Mouse (Mus musculus) heart, postnatal 10 days (tissue): ENCODE data around the gene Rnf149. TPM values are rescaled to one million over a fixed set of nuclear protein-coding genes. Genes with fewer than 3 reads are reported as not detected.
"Not testable (repeated sequence)": the region's sequence is repeated elsewhere in the genome, so short reads cannot be mapped to it uniquely, and the experiment has no call there.

Source experiments
- DNase-seq, 2 experiments: peaks; one replicate each; pipeline ENCODE4 v3.0.0; 2021
- intact Hi-C: fragments of 180-260 bp; cut with DNase I; formaldehyde crosslinking; loops from one replicate; pipeline ENCODE4 v1.15.1; 2025
- total RNA-seq, 2 experiments: library from RNA; stranded (reverse); gene quantifications; 2 replicates each; pipeline ENCODE4 v1.2.3; 2021

Rnf149 gene
- 10 to 100 TPM; 12.1 to 14.7 TPM for total RNA-seq

DNA sequence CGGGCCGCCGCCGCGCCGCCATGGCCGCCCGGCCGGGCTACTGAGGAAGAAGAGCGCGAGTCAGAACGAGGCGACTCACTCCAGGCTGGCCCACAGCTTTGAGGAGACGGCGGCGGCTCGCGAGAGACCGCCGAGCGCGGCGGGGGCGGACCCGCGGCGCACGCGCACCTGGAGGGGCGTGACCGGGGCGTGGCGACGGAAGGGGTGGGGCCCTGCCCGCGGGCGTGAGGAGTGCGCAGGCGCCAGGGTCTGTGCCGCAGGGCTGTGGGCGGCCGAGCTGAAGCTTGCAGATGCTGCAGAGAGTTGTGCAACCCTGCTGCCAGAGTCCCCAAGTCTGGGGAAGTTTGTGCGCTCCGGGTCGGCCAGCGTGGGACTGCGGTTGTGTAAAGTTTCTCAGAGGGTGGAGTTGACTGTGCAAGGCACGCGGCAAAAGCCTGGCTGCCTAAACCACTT is at the start of gene Rnf149:
Gene Rnf149, minus strand, starts transcription at position 153 of the 453 bp plus-strand sequence.
- peak; percentile 97 for DNase-seq
- intact Hi-C loops: loop anchor here (2.0 kb wide), 1 partner anchor 40 kb away; no protein-coding TSS in a partner anchor

DNA sequence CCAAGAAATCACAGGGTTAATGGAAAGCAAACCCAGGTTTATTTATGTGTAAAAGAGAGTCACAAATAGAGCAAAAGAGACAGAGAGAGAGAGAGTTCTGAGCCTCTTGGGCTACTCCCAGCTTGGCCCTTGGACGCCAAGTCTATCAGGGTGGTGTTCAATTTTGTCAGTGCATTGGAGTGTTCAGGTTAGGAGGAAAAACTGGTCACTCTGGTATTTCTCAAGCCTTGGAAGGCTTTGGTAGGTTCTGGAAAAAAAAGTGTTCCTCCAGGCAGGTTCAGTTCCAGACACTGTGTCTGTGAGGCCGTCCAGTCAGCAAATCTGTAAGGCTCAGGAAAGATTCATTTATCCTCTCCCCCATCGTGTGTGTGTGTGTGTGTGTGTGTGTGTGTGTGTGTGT is 48.3 kb upstream of the Rnf149 start:
- DNase-seq: no peak
- intact Hi-C loops: no loop called here

DNA sequence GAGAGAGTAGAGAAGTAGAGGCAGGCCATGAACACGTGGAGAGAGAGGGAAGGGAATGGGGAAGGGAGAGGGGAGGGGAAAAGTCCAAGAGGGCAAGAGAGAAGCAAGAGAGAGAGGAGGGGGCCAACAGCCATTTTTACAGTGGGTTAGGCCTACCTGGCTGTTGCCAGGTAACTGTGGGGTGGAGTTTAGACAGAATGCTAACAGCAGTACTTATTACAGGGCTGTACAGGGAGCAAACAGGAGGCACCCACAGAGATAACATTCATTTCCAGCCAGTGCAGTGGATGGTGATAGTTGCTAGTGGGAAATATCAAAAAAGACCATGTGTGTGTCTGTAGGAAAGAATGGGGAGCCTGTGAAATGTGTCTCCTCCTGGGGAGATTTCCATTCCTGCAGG is 46.5 kb upstream of the Rnf149 start:
- DNase-seq: no peak
- intact Hi-C loops: no loop called here

DNA sequence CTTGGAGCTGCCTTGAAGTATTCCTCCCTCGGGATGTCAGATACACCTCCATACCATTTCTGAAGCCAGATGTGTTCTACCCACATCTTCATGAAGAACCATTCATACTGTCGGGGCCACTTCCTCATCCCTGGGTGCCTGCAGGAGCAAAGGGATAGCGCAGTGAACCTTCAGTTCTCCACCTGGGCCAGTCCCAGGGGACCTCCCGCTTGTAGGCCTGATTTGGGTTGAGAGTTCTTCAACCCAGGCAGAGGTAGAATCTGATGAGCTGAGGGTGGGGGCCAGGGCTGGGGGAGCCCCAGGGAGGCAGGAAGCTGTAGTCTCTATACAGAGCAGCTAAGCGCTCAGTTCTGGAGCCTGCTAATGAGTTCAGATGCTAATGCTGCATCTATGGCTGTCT is 45.9 kb upstream of the Rnf149 start:
- no peak for DNase-seq
- intact Hi-C loops: no loop called here

DNA sequence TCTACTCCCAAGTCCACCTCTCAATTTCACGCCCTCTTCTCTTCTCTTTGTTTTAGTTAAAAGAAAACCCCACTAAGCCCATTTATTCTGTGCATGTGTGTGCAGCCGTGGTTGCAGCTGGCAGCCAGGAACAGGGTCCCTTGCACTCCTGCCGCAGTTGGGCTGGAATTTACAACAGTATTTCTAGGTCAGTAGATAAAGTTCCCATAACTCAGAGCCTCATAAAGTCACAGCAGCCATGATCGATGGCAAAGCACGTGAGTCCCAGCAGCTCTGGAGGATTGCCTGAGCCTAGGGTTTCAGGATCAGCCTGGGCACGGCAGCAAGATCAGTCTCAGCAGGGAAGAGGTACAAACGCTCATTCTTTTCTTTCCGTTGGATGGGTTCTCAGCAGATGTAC is 41.3 kb upstream of the Rnf149 start:
- intact Hi-C loops: loop anchor here (5.0 to 10.0 kb wide), 2 partner anchors 364 to 926 kb away; no protein-coding TSS in a partner anchor
- DNase-seq: no peak

DNA sequence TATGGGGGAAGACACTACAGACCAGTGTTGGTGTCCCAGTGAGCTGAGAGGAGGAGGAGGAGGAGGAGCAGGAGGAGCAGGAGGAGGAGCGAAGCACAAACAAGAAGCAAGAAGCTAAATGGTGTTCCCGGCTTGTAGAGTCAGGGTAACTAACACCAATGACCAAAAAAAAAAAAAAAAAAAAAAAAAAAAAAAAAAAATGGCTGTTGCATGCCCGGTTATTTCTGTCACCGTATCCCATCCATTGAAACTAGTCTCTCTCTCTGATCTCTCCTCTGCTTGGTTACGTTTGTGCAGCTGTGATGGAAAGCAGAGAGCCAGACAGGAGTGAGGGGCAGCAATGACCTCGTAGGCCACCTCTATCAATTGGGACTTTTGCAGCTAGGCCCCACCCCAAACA is 38.3 kb upstream of the Rnf149 start:
- intact Hi-C loops: loop anchor here (2.0 to 10.0 kb wide), 3 partner anchors 65 to 929 kb away; no protein-coding TSS in a partner anchor
- DNase-seq: no peak

DNA sequence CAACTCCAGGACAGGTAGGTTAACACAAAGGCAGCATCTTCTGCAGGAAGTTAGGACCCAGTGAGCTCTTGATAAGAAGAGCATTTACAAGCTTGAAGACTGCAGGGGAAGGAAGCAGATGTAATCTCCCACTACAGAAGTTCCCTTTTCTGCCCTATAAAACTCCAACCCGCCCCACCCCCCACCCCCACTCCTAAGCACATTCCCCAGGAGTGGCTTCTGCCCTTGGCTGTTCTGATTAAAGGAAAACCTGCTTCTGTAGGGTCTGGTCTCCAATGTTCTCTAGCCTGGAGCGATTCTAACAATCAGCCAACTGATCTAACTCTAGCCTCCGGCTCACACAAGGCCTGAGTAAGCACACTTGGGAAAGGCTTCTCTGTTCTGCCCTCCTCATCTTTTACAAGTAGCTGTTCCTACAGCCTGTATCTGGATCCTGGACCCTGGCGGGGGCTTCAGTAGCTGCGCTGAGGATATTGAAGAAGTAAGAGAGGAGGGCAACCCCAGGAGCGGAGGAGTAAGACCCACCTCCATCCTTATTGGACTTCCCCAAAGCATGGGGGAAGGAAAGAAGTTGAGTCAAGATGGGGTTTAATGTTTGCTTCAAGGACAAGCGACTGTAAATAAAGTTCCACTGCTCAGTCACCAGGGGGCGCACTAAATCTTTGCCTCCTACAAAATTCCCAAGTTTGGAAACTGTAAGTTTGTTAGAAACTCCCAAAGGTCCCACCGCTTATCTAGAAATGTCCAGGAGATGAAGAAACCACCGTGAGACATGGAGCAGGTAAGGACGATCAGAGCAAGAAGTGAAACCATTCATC is 37.5 kb upstream of the Rnf149 start:
- peak; percentile 55 to 77 for DNase-seq
- intact Hi-C loops: loop anchor here (2.0 to 10.0 kb wide), 3 partner anchors 66 to 930 kb away; no protein-coding TSS in a partner anchor

DNA sequence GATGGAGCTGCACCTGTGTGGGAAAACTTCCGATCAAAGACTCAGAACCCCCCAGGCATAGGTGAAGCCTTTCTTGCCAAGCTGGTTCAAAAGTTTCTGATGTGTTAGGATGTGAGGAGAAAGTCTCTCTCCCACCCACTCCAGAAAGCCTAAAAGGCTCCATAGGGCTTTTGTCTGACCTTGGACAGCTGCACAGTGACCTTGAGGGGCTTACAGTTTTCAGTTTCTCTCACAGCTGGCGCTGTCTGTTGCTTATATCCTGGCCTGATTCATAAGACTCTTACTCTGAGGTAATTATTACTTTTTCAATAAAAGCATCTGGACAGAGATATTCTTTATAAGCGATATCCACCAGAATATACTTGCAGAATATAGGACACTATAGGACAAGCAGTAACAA is 35.9 kb upstream of the Rnf149 start:
- intact Hi-C loops: loop anchor here (10.0 kb wide), 1 partner anchor 932 kb away; no protein-coding TSS in a partner anchor
- no peak for DNase-seq

DNA sequence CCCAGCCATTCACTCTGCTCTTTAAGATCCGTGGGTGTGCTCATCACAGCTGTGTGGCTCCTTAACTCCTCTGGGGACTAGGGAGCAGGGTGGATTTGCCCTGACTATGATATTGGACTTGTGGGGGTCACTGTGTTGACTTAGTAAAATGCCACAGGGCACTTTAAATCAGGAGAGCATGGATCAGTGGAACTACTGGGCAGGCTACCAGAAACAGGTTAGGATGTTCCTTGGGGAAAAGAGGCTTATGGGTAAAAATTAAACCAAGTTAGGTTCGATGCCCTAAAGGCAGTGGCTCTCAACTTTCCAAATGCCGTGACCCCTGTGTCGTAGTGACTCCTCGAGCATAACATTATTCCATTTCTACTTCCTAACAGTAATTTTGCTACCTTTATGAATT is 35.3 kb upstream of the Rnf149 start:
- no peak for DNase-seq
- intact Hi-C loops: loop anchor here (10.0 kb wide), 1 partner anchor 932 kb away; no protein-coding TSS in a partner anchor

DNA sequence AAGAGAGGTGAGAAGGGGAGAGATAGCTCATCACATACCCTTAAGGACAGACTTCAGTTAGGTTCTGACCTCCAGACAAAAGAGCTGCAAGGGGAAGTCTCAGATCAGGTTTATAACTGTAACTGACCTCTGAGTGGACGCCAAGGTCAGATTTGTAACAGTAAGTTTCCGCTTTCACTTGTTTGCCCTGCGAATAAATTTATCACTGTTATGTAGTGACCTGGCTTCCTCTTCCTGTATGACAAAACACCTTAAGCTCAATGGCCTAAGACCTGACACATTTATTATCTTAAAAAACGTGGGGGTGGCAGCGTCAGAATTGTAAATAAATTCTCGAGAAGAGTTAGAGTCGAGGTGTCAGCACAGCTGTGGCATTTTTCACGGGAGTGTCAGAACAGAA is 31.3 kb upstream of the Rnf149 start:
- intact Hi-C loops: no loop called here
- no peak for DNase-seq

DNA sequence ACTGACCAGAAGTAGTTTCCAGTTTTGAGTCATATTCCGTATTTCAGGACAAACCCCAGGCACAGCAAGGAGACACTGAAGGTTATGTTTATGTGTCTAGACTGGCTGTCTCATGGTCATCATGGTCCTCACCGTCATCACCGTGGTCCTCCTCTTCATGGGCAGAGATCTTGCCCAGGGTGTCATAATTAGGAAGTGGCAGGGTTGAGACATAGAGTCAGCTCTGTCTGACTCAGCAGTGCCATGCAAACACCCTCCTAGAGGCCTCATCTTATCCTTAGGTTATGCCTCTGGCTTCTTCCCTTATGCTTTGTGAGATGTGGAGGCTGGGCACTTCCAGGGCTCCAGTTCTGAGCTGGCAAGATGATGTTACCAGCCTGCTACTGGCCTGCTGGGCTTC is 25.3 kb upstream of the Rnf149 start:
- intact Hi-C loops: no loop called here
- DNase-seq: no peak

DNA sequence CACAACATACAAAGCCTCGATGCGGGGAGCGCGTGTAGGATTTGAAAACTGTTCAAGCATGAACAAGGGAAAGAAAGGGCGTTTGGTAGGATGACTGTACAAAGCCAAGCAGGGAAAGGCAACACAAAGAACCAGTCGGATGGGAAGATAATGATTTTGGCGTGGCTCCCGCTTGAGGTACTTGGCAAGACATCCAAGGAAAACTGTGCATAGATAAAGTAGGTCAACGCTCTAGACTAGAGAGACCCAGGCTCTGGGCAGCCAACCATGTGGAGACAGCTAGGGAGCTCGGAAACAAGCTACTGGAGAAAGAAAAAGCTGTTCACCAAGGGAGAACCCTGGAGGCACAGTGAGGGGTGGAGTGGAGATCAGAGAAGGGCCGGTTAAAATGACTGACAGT is 21.5 kb upstream of the Rnf149 start:
- DNase-seq: peak in 1 of 2 experiments; percentile 11
- intact Hi-C loops: no loop called here

DNA sequence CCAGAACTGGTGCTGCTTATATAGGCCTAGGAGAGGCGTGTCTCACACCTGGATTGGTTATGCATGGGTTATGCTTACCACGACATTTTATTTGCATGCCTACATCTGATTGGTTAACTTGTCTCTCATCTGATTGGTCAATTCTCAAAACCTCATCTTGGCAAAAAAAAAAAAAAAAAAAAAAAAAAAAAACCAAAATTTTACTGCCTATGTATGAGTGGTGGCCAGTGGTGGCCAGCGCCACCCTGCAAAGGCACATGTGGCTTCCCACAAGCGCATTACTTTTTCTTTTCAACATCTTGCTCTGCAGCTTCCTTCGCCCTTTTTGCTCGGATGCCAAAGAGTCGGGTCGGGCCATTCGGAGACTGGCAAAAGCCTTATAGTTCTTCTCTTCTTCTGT is 19.9 kb upstream of the Rnf149 start:
- intact Hi-C loops, DNase-seq: not testable (repeated sequence)

DNA sequence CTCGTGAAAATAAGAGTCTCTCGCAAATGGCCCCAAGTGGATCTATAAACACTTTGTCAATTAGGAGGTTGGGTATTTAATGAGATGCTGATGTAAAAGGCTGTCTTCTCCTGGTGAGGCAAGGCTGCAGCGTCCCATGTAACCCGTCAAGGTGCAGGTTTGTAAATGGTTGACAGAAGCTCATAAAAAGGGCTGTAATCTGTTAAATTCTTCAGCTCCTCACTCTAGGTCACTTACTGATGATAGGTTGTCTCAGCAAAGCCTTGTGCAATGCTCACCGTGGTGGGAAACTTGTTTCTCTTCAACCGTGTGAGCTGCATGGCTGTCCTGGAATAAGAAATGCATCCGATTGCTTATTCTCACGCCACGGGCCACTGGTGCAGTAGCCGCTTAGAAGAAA is 16.6 kb upstream of the Rnf149 start:
- intact Hi-C loops: no loop called here
- no peak for DNase-seq

DNA sequence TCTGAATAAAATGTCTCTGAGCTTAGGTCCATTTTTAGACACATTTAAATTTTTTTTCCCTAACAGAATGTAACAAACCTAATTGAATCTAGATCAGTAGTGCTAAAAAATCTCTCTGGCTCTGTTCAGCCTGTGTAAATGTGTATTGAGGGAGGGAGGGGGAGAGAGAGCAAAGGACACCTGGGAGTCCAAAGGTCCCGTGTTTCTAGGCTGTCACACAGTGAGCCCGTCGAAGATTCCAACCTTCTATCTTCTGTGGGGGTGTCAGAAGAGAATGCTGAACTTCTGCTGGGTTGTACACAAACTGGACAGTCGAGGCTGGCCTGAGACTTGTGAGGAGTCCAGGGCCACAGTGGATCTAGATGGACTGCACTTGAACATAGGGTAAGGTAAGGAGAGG is 14.9 kb upstream of the Rnf149 start:
- intact Hi-C loops: no loop called here
- DNase-seq: no peak

DNA sequence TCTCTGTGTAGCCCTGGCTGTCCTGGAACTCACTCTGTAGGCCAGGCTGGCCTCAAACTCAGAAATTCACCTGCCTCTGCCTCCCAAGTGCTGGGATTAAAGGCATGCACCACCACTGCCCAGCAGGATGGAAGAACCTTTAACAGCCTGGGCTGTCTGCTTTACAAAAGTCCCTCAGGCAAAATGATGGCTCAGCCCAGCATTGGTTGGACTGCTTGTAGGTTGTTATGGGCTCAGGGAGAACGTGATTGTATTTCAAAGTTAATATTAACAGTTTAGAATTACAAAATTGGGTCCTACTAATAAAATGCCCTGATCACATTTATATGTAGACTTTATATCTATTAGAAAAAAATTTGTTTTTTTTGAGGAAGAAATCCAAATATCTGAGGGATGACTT is 14.4 kb upstream of the Rnf149 start:
- DNase-seq, intact Hi-C loops: not testable (repeated sequence)

DNA sequence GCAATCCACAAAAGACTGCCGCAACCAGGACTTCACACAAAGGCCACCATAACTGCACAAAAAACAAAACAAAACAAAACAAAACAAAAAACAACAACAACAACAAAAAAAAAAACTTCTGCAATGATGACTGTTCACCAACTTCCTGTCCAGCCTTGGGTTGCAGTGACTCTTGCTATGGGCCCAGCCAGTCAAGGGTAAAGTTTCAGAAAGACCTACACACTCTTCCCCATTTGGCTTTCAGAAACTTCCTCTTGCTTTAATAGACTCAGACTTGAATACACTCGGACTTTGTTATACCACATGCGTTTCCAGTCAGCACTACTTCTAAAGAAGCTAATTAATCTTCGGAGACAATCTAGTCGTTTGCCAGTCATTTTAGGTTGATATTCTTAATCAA is 13.0 kb upstream of the Rnf149 start:
- intact Hi-C loops: no loop called here

DNA sequence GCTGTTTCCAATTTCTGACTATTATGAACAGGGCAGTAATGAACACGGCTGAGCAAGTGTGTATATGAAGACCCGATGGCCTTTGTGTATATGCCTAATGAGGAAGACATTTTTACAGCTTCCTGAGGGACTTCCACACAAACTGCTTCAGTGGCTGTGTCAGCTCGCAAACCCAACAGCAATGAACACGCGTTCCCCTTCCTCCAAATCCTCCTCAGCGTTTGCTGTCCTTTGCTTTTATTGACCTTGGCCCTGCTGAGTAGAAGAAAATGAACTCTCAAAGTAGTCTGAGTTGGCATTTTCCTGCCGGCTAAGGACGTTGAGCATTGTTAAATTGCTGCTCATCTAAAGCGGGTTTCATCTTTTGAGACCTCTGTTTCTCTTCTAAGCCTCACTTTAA is 8.2 kb upstream of the Rnf149 start:
- no peak for DNase-seq
- intact Hi-C loops: no loop called here

More for the DNA sequence above, 13.0 kb upstream of the Rnf149 start:
- no peak for DNase-seq

DNA sequence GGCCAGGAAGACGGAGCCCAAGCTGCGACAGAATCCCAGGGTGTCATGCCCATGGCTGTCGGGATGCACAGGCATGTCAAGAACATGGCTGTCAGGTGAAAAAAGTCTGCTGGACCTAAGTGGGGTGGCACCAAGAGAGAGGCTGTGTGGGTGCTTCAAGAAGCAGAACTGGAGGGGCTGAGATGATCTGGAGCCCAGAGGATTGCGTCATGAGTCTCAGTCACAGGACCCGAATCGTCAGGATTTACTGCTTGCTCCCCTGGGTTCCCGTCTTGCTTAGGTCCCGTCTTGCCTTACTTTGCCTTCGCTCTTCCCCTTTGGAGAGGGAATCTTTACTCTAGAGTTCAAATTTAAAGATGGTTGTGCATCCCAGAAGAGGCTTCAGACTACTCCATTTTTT is 6.0 kb upstream of the Rnf149 start:
- no peak for DNase-seq
- intact Hi-C loops: no loop called here

DNA sequence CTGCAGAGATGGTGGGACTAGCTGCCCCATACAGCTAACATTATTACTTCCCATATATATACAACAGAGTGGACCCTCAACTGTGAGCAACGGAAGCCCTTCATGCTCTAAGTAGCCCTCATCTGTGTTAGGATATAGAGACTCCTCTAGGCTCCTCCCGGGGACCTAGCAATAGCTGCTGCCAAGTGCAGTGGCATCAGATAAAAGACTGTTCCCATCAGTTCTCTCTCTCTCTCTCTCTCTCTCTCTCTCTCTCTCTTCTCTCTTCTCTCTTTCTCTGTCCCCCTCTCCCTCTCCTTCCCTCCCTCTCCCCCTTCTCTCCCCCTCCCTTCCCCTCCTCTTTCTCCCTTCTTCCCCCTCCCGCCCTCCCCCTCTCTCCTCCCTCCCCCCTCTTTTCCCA is 4.0 kb upstream of the Rnf149 start:
- no peak for DNase-seq
- intact Hi-C loops: no loop called here

DNA sequence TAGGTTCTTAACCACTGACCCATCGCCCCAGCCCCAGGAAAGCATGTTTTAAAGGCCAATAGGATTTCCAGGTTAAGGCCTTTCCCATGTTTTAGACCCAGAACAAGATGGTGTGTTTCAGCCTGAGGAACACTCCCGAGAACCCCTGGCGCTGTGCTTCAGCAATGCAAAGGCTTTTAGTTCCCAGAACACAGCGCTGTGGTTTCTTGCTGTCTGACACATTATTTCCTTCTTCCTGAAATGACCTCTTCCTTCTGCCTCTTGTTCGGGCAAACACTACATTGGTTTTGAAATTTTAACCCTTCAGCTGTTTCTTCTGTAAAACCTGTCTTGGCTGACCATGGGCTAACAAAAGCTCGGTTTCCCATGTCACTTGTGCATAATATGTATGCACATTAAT is 1.9 kb upstream of the Rnf149 start:
- intact Hi-C loops: no loop called here

DNA sequence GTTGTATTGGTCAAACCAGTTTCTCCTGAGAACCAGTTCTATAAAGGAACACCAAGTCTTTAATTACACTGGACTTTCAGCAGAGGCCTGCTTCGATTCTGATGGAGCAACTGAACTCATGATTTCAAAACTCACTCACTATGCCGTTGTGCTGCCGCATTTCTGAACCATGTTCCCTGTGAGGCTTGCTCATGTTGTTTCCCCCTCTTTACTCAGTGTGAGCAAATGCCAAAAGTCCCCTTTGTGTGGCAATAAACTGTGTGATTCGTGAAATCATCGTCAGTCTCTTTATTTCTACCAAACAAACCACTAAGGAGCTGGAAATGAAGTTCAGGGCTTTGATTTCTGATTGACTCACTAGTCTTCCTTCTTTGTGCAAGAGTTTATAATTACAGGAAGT is 1.2 kb upstream of the Rnf149 start:
- no peak for DNase-seq
- intact Hi-C loops: no loop called here

More for the DNA sequence above, 1.9 kb upstream of the Rnf149 start:
- DNase-seq: no peak
